Mouse (Mus musculus): ENCODE results near the gene Grm8. TPM values are rescaled to one million over a fixed set of nuclear protein-coding genes. Genes with fewer than 3 reads are reported as not detected.

Gene Grm8
- polyA plus RNA-seq, 1 experiment, result 0.28 TPM

GRCm38 (mm10) chr6:27240416-27240815 is 894.6 kb downstream of the Grm8 start:
- H3K4me3 ChIP-seq (ENCODE audit: insufficient read depth, low read length), result no peak overlapping the region
- no peaks in the 10 kb centered on the region for H3K4me1 ChIP-seq (ENCODE audit: control insufficient read depth, insufficient read depth, low read length)
- no peak overlapping the region for H3K27ac ChIP-seq (ENCODE audit: insufficient read depth, low read length)
- TF ChIP-seq POLR2A (IDR thresholded peaks at IDR 0.05; ENCODE audit: low read depth, low read length) (no peak), CTCF (IDR thresholded peaks at IDR 0.05; ENCODE audit: borderline replicate concordance, insufficient read depth, low read length) (no peak)

GRCm38 (mm10) chr6:27239968-27240367 is 895.0 kb downstream of the Grm8 start:
- TF ChIP-seq CTCF (IDR thresholded peaks at IDR 0.05; ENCODE audit: borderline replicate concordance, insufficient read depth, low read length) (no peak), POLR2A (IDR thresholded peaks at IDR 0.05; ENCODE audit: low read depth, low read length) (no peak)
- H3K4me3 ChIP-seq (ENCODE audit: insufficient read depth, low read length), result no peak overlapping the region
- H3K27ac ChIP-seq (ENCODE audit: insufficient read depth, low read length), result no peak overlapping the region
- no peaks in the 10 kb centered on the region for H3K4me1 ChIP-seq (ENCODE audit: control insufficient read depth, insufficient read depth, low read length)

Measured in embryonic fibroblast, embryonic 13.5 days (primary cell).